Mouse (Mus musculus) CH12.LX (cell line): ENCODE data around the gene Ltv1. TPM values are rescaled to one million over a fixed set of nuclear protein-coding genes. Genes with fewer than 3 reads are reported as not detected.

ENCODE experiments used
- DNase-seq: peaks from one replicate; pipeline ENCODE4 v3.0.0-alpha.2; 2013; ENCODE audit errors: extremely low read depth
- H3K27ac ChIP-seq: 2 replicates; pipeline ENCODE4 v1.5.1; 2012; ENCODE audit warnings: low read depth, mild to moderate bottlenecking, control low read depth, moderate library complexity; ENCODE audit not compliant: insufficient read depth
- H3K27me3 ChIP-seq: replicated peaks from 2 replicates; pipeline ENCODE3; 2012; ENCODE audit warnings: inconsistent platforms
- H3K36me3 ChIP-seq, 2 experiments: replicated peaks in 1 of 2; 2 replicates each; pipeline versions ENCODE3 to v1.6.1; 2012; ENCODE audit warnings: inconsistent platforms in 1 of 2, low read length in 1 of 2, mild to moderate bottlenecking in 1 of 2, mixed read lengths in 1 of 2, moderate library complexity in 1 of 2; ENCODE audit not compliant: control insufficient read depth in 1 of 2, insufficient read depth in 1 of 2
- H3K4me1 ChIP-seq, 2 experiments: 2 replicates each; pipeline ENCODE4 v1.6.1; 2012; ENCODE audit warnings: inconsistent platforms in 1 of 2, moderate library complexity in 1 of 2; ENCODE audit not compliant: insufficient read depth in 2 of 2, control insufficient read depth in 1 of 2
- H3K4me2 ChIP-seq: 2 replicates; pipeline ENCODE4 v1.6.1; 2012; ENCODE audit warnings: low read depth, mild to moderate bottlenecking, control low read depth; ENCODE audit not compliant: poor library complexity, insufficient read depth, severe bottlenecking
- H3K4me3 ChIP-seq, 3 experiments: fragments of 150-350 bp in 1 of 3; sonication (generic) in 1 of 3; replicated peaks in 1 of 3; 2 replicates each; pipeline versions ENCODE3 to v1.5.1; 2011 to 2012; ENCODE audit warnings: low read depth in 2 of 3, low read length in 2 of 3, mild to moderate bottlenecking in 2 of 3, moderate library complexity in 2 of 3, control low read depth in 1 of 3, improper control_type of control experiment in 1 of 3, inconsistent platforms in 1 of 3, mixed read lengths in 1 of 3; ENCODE audit not compliant: poor library complexity in 1 of 3
- H3K79me2 ChIP-seq: replicated peaks from 2 replicates; pipeline ENCODE4 v1.6.1; 2012; ENCODE audit warnings: mild to moderate bottlenecking, moderate library complexity; ENCODE audit not compliant: control insufficient read depth, poor library complexity, insufficient read depth, severe bottlenecking; ENCODE audit errors: extremely low read depth
- H3K9ac ChIP-seq: 2 replicates; pipeline ENCODE4 v1.6.1; 2012; ENCODE audit warnings: low read depth, mild to moderate bottlenecking, control low read depth, moderate library complexity; ENCODE audit not compliant: insufficient read depth
- H3K9me3 ChIP-seq: replicated peaks from 2 replicates; pipeline ENCODE3; 2012; ENCODE audit warnings: low read length, inconsistent platforms, mixed read lengths
- BHLHE40 ChIP-seq: IDR thresholded peaks from 2 replicates; pipeline ENCODE4 v1.6.1; 2011; ENCODE audit warnings: mild to moderate bottlenecking, low read depth, low read length, improper control_type of control experiment
- CHD2 ChIP-seq: IDR thresholded peaks from 2 replicates; pipeline ENCODE4 v1.6.1; 2011; ENCODE audit warnings: low read length, improper control_type of control experiment
- CTCF ChIP-seq, 2 experiments: IDR thresholded peaks in 1 of 2; conservative IDR thresholded peaks in 1 of 2; 2 replicates each; pipeline ENCODE4 v1.5.1; 2011 to 2012; ENCODE audit warnings: low read depth in 2 of 2, low read length in 2 of 2, improper control_type of control experiment in 1 of 2, inconsistent platforms in 1 of 2, mild to moderate bottlenecking in 1 of 2, moderate library complexity in 1 of 2
- ELF1 ChIP-seq: IDR thresholded peaks from 2 replicates; pipeline ENCODE4 v1.6.1; 2014; ENCODE audit warnings: low read depth, mild to moderate bottlenecking, inconsistent platforms, low read length, improper control_type of control experiment
- ETS1 ChIP-seq: conservative IDR thresholded peaks from 2 replicates; pipeline ENCODE4 v1.6.1; 2012; ENCODE audit warnings: low read depth, mild to moderate bottlenecking, inconsistent platforms, low read length, improper control_type of control experiment, moderate library complexity
- HCFC1 ChIP-seq: IDR thresholded peaks from 2 replicates; pipeline ENCODE4 v1.6.1; 2012; ENCODE audit warnings: low read depth, mild to moderate bottlenecking, inconsistent platforms, low read length, improper control_type of control experiment
- MAX ChIP-seq: IDR thresholded peaks from 2 replicates; pipeline ENCODE4 v1.6.1; 2011; ENCODE audit warnings: low read length, improper control_type of control experiment
- MAZ ChIP-seq: IDR thresholded peaks from 2 replicates; pipeline ENCODE4 v1.6.1; 2012; ENCODE audit warnings: low read depth, mild to moderate bottlenecking, inconsistent platforms, low read length, improper control_type of control experiment, moderate library complexity
- MEF2A ChIP-seq: IDR thresholded peaks from 2 replicates; pipeline ENCODE4 v1.6.1; 2014; ENCODE audit warnings: low read depth, mild to moderate bottlenecking, inconsistent platforms, low read length, improper control_type of control experiment, borderline replicate concordance
- MXI1 ChIP-seq: IDR thresholded peaks from 2 replicates; pipeline ENCODE4 v1.6.1; 2011; ENCODE audit warnings: mild to moderate bottlenecking, low read depth, low read length, improper control_type of control experiment
- MYC ChIP-seq: IDR thresholded peaks from 2 replicates; pipeline ENCODE4 v1.6.1; 2011; ENCODE audit warnings: low read depth, mild to moderate bottlenecking, improper control_type of control experiment, low read length
- NELFE ChIP-seq: IDR thresholded peaks from 2 replicates; pipeline ENCODE4 v1.6.1; 2011; ENCODE audit warnings: low read depth, low read length, improper control_type of control experiment
- NRF1 ChIP-seq: IDR thresholded peaks from 2 replicates; pipeline ENCODE4 v1.6.1; 2014; ENCODE audit warnings: low read depth, mild to moderate bottlenecking, inconsistent platforms, low read length, improper control_type of control experiment, moderate library complexity
- POLR2AphosphoS2 ChIP-seq: IDR thresholded peaks from 2 replicates; pipeline ENCODE4 v1.6.1; 2011; ENCODE audit warnings: low read depth, low read length, improper control_type of control experiment
- SMC3 ChIP-seq: IDR thresholded peaks from 2 replicates; pipeline ENCODE4 v1.6.1; 2011; ENCODE audit warnings: low read depth, low read length, improper control_type of control experiment
- TBP ChIP-seq: conservative IDR thresholded peaks from 2 replicates; pipeline ENCODE4 v1.6.1; 2011; ENCODE audit warnings: low read depth, low read length, improper control_type of control experiment
- TCF12 ChIP-seq: IDR thresholded peaks from 2 replicates; pipeline ENCODE4 v1.6.1; 2014; ENCODE audit warnings: low read depth, mild to moderate bottlenecking, inconsistent platforms, low read length, improper control_type of control experiment
- USF2 ChIP-seq: conservative IDR thresholded peaks from 2 replicates; pipeline ENCODE4 v1.6.1; 2011; ENCODE audit warnings: low read depth, low read length, improper control_type of control experiment
- dilution Hi-C: fragments of 300-500 bp; cut with MboI; formaldehyde crosslinking; loops from 2 replicates; pipeline ENCODE4 v1.14.3; 2020; ENCODE audit warnings: low sequenced_read_pairs; ENCODE audit not compliant: extremely low pct_unique_long_range_greater_than_20kb, extremely low pct_ligation_motif_present
- in situ Hi-C: fragments of 300-500 bp; cut with MboI; formaldehyde crosslinking; loops from 3 replicates; pipeline ENCODE4 v1.14.3; 2019; ENCODE audit warnings: low sequenced_read_pairs, low pct_ligation_motif_present, low pct_unique_long_range_greater_than_20kb, mixed read lengths
- polyA plus RNA-seq: library from polyadenylated mRNA; unstranded; fragments of >175 nt; gene quantifications from 2 replicates; pipeline ENCODE4 v1.2.1, GENCODE M21; 2012; ENCODE audit warnings: low read depth; ENCODE audit not compliant: insufficient read length
- total RNA-seq, 2 experiments: library from RNA; depleted of rRNA; stranded (reverse); fragments of 300-350 nt in 1 of 2; fragments of >200 nt in 1 of 2; gene quantifications; 2 replicates each; pipeline ENCODE4 v1.2.3; 2012 to 2014

The Ltv1 gene
- total and polyA plus RNA-seq, 3 experiments, result 32.1 to 93.4 (median 66.0) TPM

DNA sequence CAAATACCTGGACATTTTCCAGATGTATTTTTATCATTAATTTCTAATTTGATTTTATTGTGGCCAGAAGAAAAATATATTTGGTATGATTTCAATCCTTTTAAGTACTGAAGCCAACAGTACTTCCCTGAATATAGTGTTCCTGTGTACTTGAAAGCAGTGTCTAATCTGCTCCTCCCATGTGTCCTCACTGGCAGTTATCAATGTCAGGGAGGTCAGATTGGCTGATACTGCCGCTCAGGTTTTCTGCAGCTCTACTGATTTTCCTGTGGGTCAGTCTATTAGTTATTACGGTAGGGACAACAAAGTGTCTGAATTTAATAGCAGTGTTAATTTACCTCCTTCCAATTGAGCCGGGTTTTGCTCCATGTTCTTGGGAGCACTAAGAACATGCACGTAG lies 30.9 kb downstream of the Ltv1 start:
- no peak for DNase-seq
- in situ Hi-C loops, result no loop called here

DNA sequence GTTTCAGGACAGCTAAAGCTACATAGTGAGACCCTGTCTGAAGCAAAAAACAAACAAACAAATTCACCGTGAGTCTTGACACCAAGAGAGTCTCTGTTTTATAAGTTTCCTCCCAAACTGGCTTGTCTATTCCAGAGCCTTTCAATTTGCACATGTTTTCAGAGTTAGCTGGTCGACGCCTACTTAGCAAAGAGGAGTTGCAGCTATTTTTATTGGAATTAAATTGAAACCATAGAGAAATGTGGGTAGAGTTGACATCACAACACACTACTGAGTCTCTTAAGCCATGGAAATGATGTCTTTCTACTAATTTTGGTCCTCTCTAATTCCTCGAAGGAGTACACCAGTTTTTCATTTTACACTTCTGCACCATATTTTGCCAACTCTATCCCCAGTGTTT lies 32.1 kb downstream of the Ltv1 start:
- dilution Hi-C loops, result no loop called here
- no peak for TF ChIP-seq NELFE
- TF ChIP-seq BHLHE40, result no peak
- no peak for TF ChIP-seq ETS1
- in situ Hi-C loops, result no loop called here

More for the DNA sequence above, 30.9 kb downstream of the Ltv1 start:
- H3K4me2 ChIP-seq, result no peak overlapping the region
- H3K9me3 ChIP-seq, result peaks cover 4% of the 10 kb centered on the region
- no peak overlapping the region for H3K9ac ChIP-seq
- no peak overlapping the region for H3K4me3 ChIP-seq
- H3K27ac ChIP-seq, result no peak overlapping the region
- no peaks in the 10 kb centered on the region for H3K4me1 ChIP-seq
- H3K27me3 ChIP-seq, result no peaks in the 10 kb centered on the region
- H3K36me3 ChIP-seq, result no peaks in the 10 kb centered on the region
- TF ChIP-seq CHD2, result no peak
- no peak for TF ChIP-seq NRF1
- TF ChIP-seq CTCF (conservative IDR thresholded peaks at IDR 0.05 in 1 of 2, IDR thresholded peaks at IDR 0.05 in 1 of 2; ENCODE audit: low read depth in 2 of 2, low read length in 2 of 2), result no peak
- TF ChIP-seq POLR2AphosphoS2, result no peak
- no peak for TF ChIP-seq MAZ
- no peak for TF ChIP-seq USF2
- TF ChIP-seq SMC3, result no peak
- no peak for TF ChIP-seq TBP
- TF ChIP-seq TCF12, result no peak
- TF ChIP-seq MAX, result no peak
- no peak for TF ChIP-seq ELF1
- no peak for TF ChIP-seq BHLHE40
- TF ChIP-seq MEF2A, result no peak
- no peak for TF ChIP-seq MXI1
- no peak for TF ChIP-seq MYC
- no peak for TF ChIP-seq HCFC1
- dilution Hi-C loops, result no loop called here
- no peaks in the 10 kb centered on the region for H3K79me2 ChIP-seq

More for the DNA sequence above, 32.1 kb downstream of the Ltv1 start:
- no peaks in the 10 kb centered on the region for H3K27me3 ChIP-seq
- no peak overlapping the region for H3K4me2 ChIP-seq
- no peak overlapping the region for H3K9ac ChIP-seq
- no peak for DNase-seq
- H3K36me3 ChIP-seq, result no peaks in the 10 kb centered on the region
- H3K79me2 ChIP-seq, result no peaks in the 10 kb centered on the region
- H3K4me1 ChIP-seq, result no peaks in the 10 kb centered on the region
- H3K9me3 ChIP-seq, result peaks cover 4% of the 10 kb centered on the region
- no peak overlapping the region for H3K27ac ChIP-seq
- no peak overlapping the region for H3K4me3 ChIP-seq
